Mouse (Mus musculus) heart, postnatal 14 days (tissue): Measurements from ENCODE around the gene Mfn1. TPM values are rescaled to one million over a fixed set of nuclear protein-coding genes. Genes with fewer than 3 reads are reported as not detected.
A peak's percentile ranks its signal among the peaks of the same experiment; 100 is the strongest.

Source experiments
- DNase-seq, 2 experiments: peaks; one replicate each; pipeline ENCODE4 v3.0.0; 2021 to 2022
- intact Hi-C: fragments of 180-260 bp; cut with DNase I; formaldehyde crosslinking; loops from one replicate; pipeline ENCODE4 v1.15.1; 2025
- total RNA-seq, 2 experiments: library from RNA; stranded (reverse); gene quantifications; 2 replicates each; pipeline ENCODE4 v1.2.3; 2021

Gene Mfn1
- total RNA-seq, 2 experiments from 2014 or later: 361 to 370 TPM

GRCm38 (mm10) chr3:32595080-32595479 lies 65.8 kb downstream of the Mfn1 start:
- intact Hi-C loops: no loop called here
- no peak for DNase-seq

- intact Hi-C loops: no loop called here
- DNase-seq: no peak
Observed at GRCm38 (mm10) chr3:32599328-32599727, 70.1 kb downstream of the Mfn1 start.

- intact Hi-C loops: no loop called here
- no peak for DNase-seq
Observed at GRCm38 (mm10) chr3:32601055-32601454, 71.8 kb downstream of the Mfn1 start.

GRCm38 (mm10) chr3:32609233-32609632 lies 80.0 kb downstream of the Mfn1 start:
- intact Hi-C loops: no loop called here
- no peak for DNase-seq

GRCm38 (mm10) chr3:32610560-32610959 lies 81.3 kb downstream of the Mfn1 start:
- DNase-seq: peak; percentile 62 to 77
- intact Hi-C loops: loop anchor here (1.0 to 10.0 kb wide), 2 partner anchors 54 to 88 kb away; no protein-coding TSS in a partner anchor

- no peak for DNase-seq
- intact Hi-C loops: loop anchor here (10.0 kb wide), 1 partner anchor 53 kb away; no protein-coding TSS in a partner anchor
Observed at GRCm38 (mm10) chr3:32611606-32612170, 82.4 kb downstream of the Mfn1 start.

- intact Hi-C loops: loop anchor here (10.0 kb wide), 1 partner anchor 50 kb away; no protein-coding TSS in a partner anchor
- DNase-seq: no peak
Observed at GRCm38 (mm10) chr3:32614786-32615185, 85.5 kb downstream of the Mfn1 start.

GRCm38 (mm10) chr3:32615376-32615775 lies 86.1 kb downstream of the Mfn1 start:
- no peak for DNase-seq
- intact Hi-C loops: loop anchor here (10.0 kb wide), 1 partner anchor 49 kb away; no protein-coding TSS in a partner anchor

GRCm38 (mm10) chr3:32616006-32616330 lies 86.7 kb downstream of the Mfn1 start:
- intact Hi-C loops: loop anchor here (10.0 kb wide), 1 partner anchor 49 kb away; no protein-coding TSS in a partner anchor

GRCm38 (mm10) chr3:32616331-32617052 lies 87.2 kb downstream of the Mfn1 start, which contains the start of gene Gnb4:
TSS of gene Gnb4 (minus strand) at chr3:32616585.
- intact Hi-C loops: loop anchor here (10.0 kb wide), 1 partner anchor 48 kb away; no protein-coding TSS in a partner anchor
- peak; percentile 68 to 78 for DNase-seq

More at GRCm38 (mm10) chr3:32616006-32616330, 86.7 kb downstream of the Mfn1 start:
- no peak for DNase-seq

GRCm38 (mm10) chr3:32617053-32617642 lies 87.9 kb downstream of the Mfn1 start:
- intact Hi-C loops: loop anchor here (10.0 kb wide), 1 partner anchor 48 kb away; no protein-coding TSS in a partner anchor
- DNase-seq: no peak

GRCm38 (mm10) chr3:32621658-32622057 lies 92.4 kb downstream of the Mfn1 start:
- no peak for DNase-seq
- intact Hi-C loops: no loop called here

- intact Hi-C loops: no loop called here
- DNase-seq: no peak
Observed at GRCm38 (mm10) chr3:32622106-32622505, 92.8 kb downstream of the Mfn1 start.

- peak; percentile 19 to 38 for DNase-seq
- intact Hi-C loops: no loop called here
Observed at GRCm38 (mm10) chr3:32628141-32628540, 98.9 kb downstream of the Mfn1 start.

Other genes starting within 250 kb of the Mfn1 start
- 1 to 10 TPM; 8.4 to 9.7 TPM for gene Zmat3, start 163.5 kb upstream of the Mfn1 start, total RNA-seq
- gene Pik3ca, start 131.8 kb upstream of the Mfn1 start, total RNA-seq: 10 to 100 TPM; 45.4 to 46.2 TPM
- gene Kcnmb3, start 37.2 kb upstream of the Mfn1 start, total RNA-seq: under 1 TPM in 1 of 2 experiments, not detected in 1; 0.17 TPM
- gene Zfp639, start 19.2 kb upstream of the Mfn1 start, total RNA-seq: 10 to 100 TPM; 21.1 to 23.5 TPM
- 10 to 100 TPM; 26.2 to 26.4 TPM for gene Gnb4, start 87.1 kb downstream of the Mfn1 start, total RNA-seq
- 10 to 100 TPM; 21.2 to 24.9 TPM for gene Actl6a, start 176.8 kb downstream of the Mfn1 start, total RNA-seq
- gene Ndufb5, start 207.5 kb downstream of the Mfn1 start, total RNA-seq: 100 to 1,000 TPM; 768 to 787 TPM
- gene Mrpl47, start 208.1 kb downstream of the Mfn1 start, total RNA-seq: 10 to 100 TPM; 33.3 to 41.9 TPM